In the genomic region with DNA sequence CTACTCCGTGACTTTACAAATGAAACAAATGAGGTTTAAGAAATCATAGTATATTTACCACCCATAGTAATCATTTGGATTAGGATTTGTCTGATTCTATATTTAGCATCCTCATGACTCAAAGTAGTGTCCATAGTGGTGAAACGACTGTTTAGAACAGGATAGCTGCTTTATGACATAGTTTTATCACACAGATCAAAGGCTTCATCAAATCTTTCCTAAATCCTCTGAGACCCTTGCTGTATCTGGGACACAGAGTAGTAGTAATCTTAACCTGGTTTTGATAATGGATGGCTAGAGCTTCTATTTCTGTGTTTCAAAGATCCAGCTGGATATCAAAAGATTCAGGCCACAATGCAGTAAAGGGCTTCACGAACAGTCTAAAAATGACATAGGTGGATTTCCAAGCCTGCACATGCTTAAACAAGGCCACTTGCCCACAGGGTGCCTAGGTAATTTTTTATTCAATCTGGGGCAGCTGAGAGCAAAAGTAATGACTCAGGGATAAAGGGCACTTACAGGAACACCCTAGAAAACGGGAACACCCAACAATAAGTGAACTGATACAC, we compare ENCODE assay signal across 20 mouse cellular contexts.
DNase-seq lines count a peak whose midpoint lies in the region; ATAC-seq and TF ChIP-seq lines count a peak whose summit lies in the region.
"Had no signal": no experiment of that assay in that cellular context is flagged by ENCODE, and none has a peak within 500 bp of the region (broad histone marks: within the 10 kb centered on the region; RNA-seq: fewer than 3 reads in every experiment).

No protein-coding gene starts in this region.

- no peaks in the 10 kb centered on the region for H3K27me3 ChIP-seq in heart, postnatal 0 days (ENCODE audit: control insufficient read depth, insufficient read depth, low read length)
- no peaks in the 10 kb centered on the region for H3K27me3 ChIP-seq in heart, embryonic 12.5 days (replicated peaks)
- H3K27me3 ChIP-seq in midbrain, embryonic 11.5 days (ENCODE audit: control insufficient read depth, insufficient read depth, low read length): no peaks in the 10 kb centered on the region
- H3K27me3 ChIP-seq in midbrain, embryonic 13.5 days: no peaks in the 10 kb centered on the region
- no peaks in the 10 kb centered on the region for H3K27me3 ChIP-seq in midbrain, postnatal 0 days (ENCODE audit: insufficient read depth, low read length)
- H3K27me3 ChIP-seq: embryonic facial prominence, embryonic 13.5 days; forebrain, embryonic 13.5 days; hindbrain, embryonic 13.5 days had no signal

- no peak overlapping the region for H3K4me2 ChIP-seq in heart, postnatal 0 days (ENCODE audit: low read depth, low read length)
- no peak overlapping the region for H3K4me2 ChIP-seq in heart, embryonic 12.5 days
- H3K4me2 ChIP-seq in midbrain, embryonic 11.5 days: no peak overlapping the region
- no peak overlapping the region for H3K4me2 ChIP-seq in midbrain, embryonic 13.5 days (replicated peaks)
- no peak overlapping the region for H3K4me2 ChIP-seq in midbrain, postnatal 0 days (ENCODE audit: low read depth, low read length, poor library complexity, severe bottlenecking)
- H3K4me2 ChIP-seq: embryonic facial prominence, embryonic 13.5 days; forebrain, embryonic 13.5 days; hindbrain, embryonic 13.5 days had no signal

- H3K4me3 ChIP-seq in heart, postnatal 0 days (ENCODE audit: low read depth, low read length): no peak overlapping the region
- no peak overlapping the region for H3K4me3 ChIP-seq in heart, embryonic 12.5 days
- H3K4me3 ChIP-seq in midbrain, embryonic 11.5 days (ENCODE audit: low read depth, low read length): no peak overlapping the region
- no peak overlapping the region for H3K4me3 ChIP-seq in midbrain, embryonic 13.5 days (replicated peaks)
- H3K4me3 ChIP-seq in midbrain, postnatal 0 days (ENCODE audit: low read depth, low read length): no peak overlapping the region
- H3K4me3 ChIP-seq: embryonic facial prominence, embryonic 13.5 days; forebrain, embryonic 13.5 days; gastrocnemius, adult 2 months; hindbrain, embryonic 13.5 days had no signal

- ATAC-seq in heart, postnatal 0 days (ENCODE audit: insufficient read depth, low read depth): no peak
- no peak for ATAC-seq in heart, embryonic 12.5 days (ENCODE audit: insufficient number of reproducible peaks, low FRiP score)
- no peak for ATAC-seq in midbrain, embryonic 11.5 days (ENCODE audit: low FRiP score)
- no peak for ATAC-seq in midbrain, embryonic 13.5 days
- no peak for ATAC-seq in midbrain, postnatal 0 days (ENCODE audit: low FRiP score)
- ATAC-seq: CD4-positive, CD25-positive, alpha-beta regulatory T cell, adult 4 months; hindbrain, postnatal 0 days had no signal

- H3K27ac ChIP-seq in heart, postnatal 0 days (ENCODE audit: low read depth): peak overlapping the region; percentile 55
- H3K27ac ChIP-seq in heart, embryonic 12.5 days (ENCODE audit: poor library complexity, severe bottlenecking): no peak overlapping the region
- H3K27ac ChIP-seq in midbrain, embryonic 11.5 days (ENCODE audit: low read depth, low read length): no peak overlapping the region
- H3K27ac ChIP-seq in midbrain, embryonic 13.5 days: no peak overlapping the region
- no peak overlapping the region for H3K27ac ChIP-seq in midbrain, postnatal 0 days (ENCODE audit: low read depth, low read length)
- H3K27ac ChIP-seq: embryonic facial prominence, embryonic 13.5 days; forebrain, embryonic 13.5 days; gastrocnemius, adult 2 months; hindbrain, embryonic 13.5 days; hindbrain, postnatal 0 days had no signal

- peaks cover 6% of the 10 kb centered on the region; the same call in 1 of the 2 replicates for H3K9me3 ChIP-seq in heart, postnatal 0 days (replicated peaks; ENCODE audit: control insufficient read depth, low read length)
- H3K9me3 ChIP-seq in heart, embryonic 12.5 days (replicated peaks): no peaks in the 10 kb centered on the region; the same call in 1 of the 2 replicates
- no peaks in the 10 kb centered on the region for H3K9me3 ChIP-seq in midbrain, embryonic 11.5 days (ENCODE audit: control insufficient read depth, low read length)
- H3K9me3 ChIP-seq in midbrain, embryonic 13.5 days: no peaks in the 10 kb centered on the region
- H3K9me3 ChIP-seq in midbrain, postnatal 0 days (ENCODE audit: low read length): no peaks in the 10 kb centered on the region
- H3K9me3 ChIP-seq: embryonic facial prominence, embryonic 13.5 days; forebrain, embryonic 13.5 days; hindbrain, embryonic 13.5 days had no signal

- TF ChIP-seq CTCF in heart, postnatal 0 days (IDR thresholded peaks at IDR 0.05; ENCODE audit: low read depth): no peak
- no peak for TF ChIP-seq CTCF in midbrain, postnatal 0 days (IDR thresholded peaks at IDR 0.05)

- no peak overlapping the region for H3K9ac ChIP-seq in heart, postnatal 0 days (replicated peaks; ENCODE audit: low read depth, low read length)
- no peak overlapping the region for H3K9ac ChIP-seq in heart, embryonic 12.5 days
- no peak overlapping the region for H3K9ac ChIP-seq in midbrain, embryonic 11.5 days (ENCODE audit: low read length)
- H3K9ac ChIP-seq in midbrain, embryonic 13.5 days (replicated peaks): no peak overlapping the region
- no peak overlapping the region for H3K9ac ChIP-seq in midbrain, postnatal 0 days (replicated peaks; ENCODE audit: low read length, poor library complexity, severe bottlenecking)
- H3K9ac ChIP-seq: embryonic facial prominence, embryonic 13.5 days; forebrain, embryonic 13.5 days; hindbrain, embryonic 13.5 days had no signal

- peak; percentile 74 for DNase-seq in heart, adult 11 months
- no peak for DNase-seq in heart, adult 8-10 months (ENCODE audit: low spot score)
- no peak for DNase-seq in heart, postnatal 0 days (ENCODE audit: low spot score)
- DNase-seq in midbrain, embryonic 11.5 days (ENCODE audit: low spot score, missing footprints): peak; percentile 28
- peak; percentile 12 for DNase-seq in midbrain, postnatal 0 days (ENCODE audit: low spot score)
- DNase-seq in right cerebral cortex, adult 18-20 months: no peak
- DNase-seq: adrenal gland, adult 8-10 months; adrenal gland, postnatal 36 days; B cell, adult 2 months; cerebellum, adult 11-12 months; gastrocnemius, adult 2 months; gastrocnemius, postnatal 36 days had no signal

- no peak for TF ChIP-seq EP300 in heart, postnatal 0 days (IDR thresholded peaks at IDR 0.05; ENCODE audit: low read depth)

- H3K4me1 ChIP-seq in heart, postnatal 0 days (ENCODE audit: control insufficient read depth, insufficient read depth): peaks cover 26% of the 10 kb centered on the region
- peaks cover 18% of the 10 kb centered on the region for H3K4me1 ChIP-seq in heart, embryonic 12.5 days (replicated peaks)
- H3K4me1 ChIP-seq in midbrain, embryonic 11.5 days (ENCODE audit: control insufficient read depth, insufficient read depth, low read length): no peaks in the 10 kb centered on the region
- peaks cover 7% of the 10 kb centered on the region; the same call in 1 of the 2 replicates for H3K4me1 ChIP-seq in midbrain, embryonic 13.5 days (replicated peaks)
- no peaks in the 10 kb centered on the region for H3K4me1 ChIP-seq in midbrain, postnatal 0 days (ENCODE audit: insufficient read depth, low read length)

- WGBS in heart, postnatal 0 days: 59% methylated on average over 4 of the region's 4 CpGs
- WGBS in heart, embryonic 12.5 days: 62% methylated on average over 4 of the region's 4 CpGs
- WGBS in midbrain, embryonic 11.5 days: 81% methylated on average over 4 of the region's 4 CpGs
- WGBS in midbrain, embryonic 13.5 days: 74% methylated on average over 4 of the region's 4 CpGs
- 61% methylated on average over 4 of the region's 4 CpGs for WGBS in midbrain, postnatal 0 days

- no peaks in the 10 kb centered on the region for H3K36me3 ChIP-seq in heart, postnatal 0 days (replicated peaks; ENCODE audit: control insufficient read depth, insufficient read depth, low read length)
- no peaks in the 10 kb centered on the region for H3K36me3 ChIP-seq in heart, embryonic 12.5 days
- no peaks in the 10 kb centered on the region for H3K36me3 ChIP-seq in midbrain, embryonic 11.5 days (ENCODE audit: control insufficient read depth, insufficient read depth, low read length)
- no peaks in the 10 kb centered on the region for H3K36me3 ChIP-seq in midbrain, embryonic 13.5 days
- no peaks in the 10 kb centered on the region for H3K36me3 ChIP-seq in midbrain, postnatal 0 days (ENCODE audit: insufficient read depth, low read length)
- H3K36me3 ChIP-seq: embryonic facial prominence, embryonic 13.5 days; G1E; hindbrain, embryonic 13.5 days had no signal

Comparison
In these comparisons a context has a peak if more than half of its experiments do, and no peak if none do; other contexts are left out.
1. DNase-seq: peak in heart, adult 11 months (single experiment), midbrain, embryonic 11.5 days (single experiment) and midbrain, postnatal 0 days (single experiment); none in heart, adult 8-10 months (single experiment), heart, postnatal 0 days (single experiment) and right cerebral cortex, adult 18-20 months (single experiment).